Mouse (Mus musculus): Measurements from ENCODE around the gene Scap.

DNA sequence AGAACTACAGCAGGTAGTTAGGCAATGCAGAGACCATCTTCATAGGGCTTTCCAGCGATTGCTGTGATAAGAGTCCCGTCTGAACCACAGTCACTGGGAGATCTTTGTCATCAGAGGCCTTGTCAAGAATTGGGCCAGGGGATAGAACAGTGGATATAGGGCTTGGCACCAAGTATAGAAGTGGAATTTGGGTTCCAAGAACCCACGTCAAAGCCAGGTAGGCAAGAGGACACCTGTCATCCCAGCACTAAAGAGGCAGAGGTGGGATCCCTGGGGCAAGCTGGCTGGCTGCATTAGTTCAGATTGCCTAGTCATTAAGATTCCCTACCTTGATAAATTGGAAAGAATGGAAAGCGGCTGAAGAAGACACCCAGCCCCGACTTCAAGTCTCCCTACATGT lies 26.7 kb upstream of the Scap start:
- TF ChIP-seq POLR2A (IDR thresholded peaks at IDR 0.05; ENCODE audit: borderline replicate concordance, extremely low read depth, low read depth, low read length), result no peak
- no peak for TF ChIP-seq CTCF (IDR thresholded peaks at IDR 0.05; ENCODE audit: insufficient read depth, low read length)

Data from lung, adult 2 months (tissue).